Mouse (Mus musculus) layer of hippocampus, adult 18-20 months (tissue): Measurements from ENCODE around the gene Gm11114. TPM values are rescaled to one million over a fixed set of nuclear protein-coding genes. Genes with fewer than 3 reads are reported as not detected.

Source experiments
- DNase-seq, 2 experiments: peaks; one replicate each; pipeline ENCODE4 v3.0.0; 2022; ENCODE audit warnings: low spot score in 2 of 2
- long read RNA-seq: library from polyadenylated mRNA; stranded (forward); transcript quantifications from one replicate; pipeline ENCODE4 v2.0.0, GENCODE M21; 2021
- total RNA-seq, 2 experiments: library from RNA; stranded (reverse); gene quantifications; 2 replicates each; pipeline ENCODE4 v1.2.3; 2021

Gene Gm11114
- not detected for total RNA-seq
- long read RNA-seq = 0 reads

DNA sequence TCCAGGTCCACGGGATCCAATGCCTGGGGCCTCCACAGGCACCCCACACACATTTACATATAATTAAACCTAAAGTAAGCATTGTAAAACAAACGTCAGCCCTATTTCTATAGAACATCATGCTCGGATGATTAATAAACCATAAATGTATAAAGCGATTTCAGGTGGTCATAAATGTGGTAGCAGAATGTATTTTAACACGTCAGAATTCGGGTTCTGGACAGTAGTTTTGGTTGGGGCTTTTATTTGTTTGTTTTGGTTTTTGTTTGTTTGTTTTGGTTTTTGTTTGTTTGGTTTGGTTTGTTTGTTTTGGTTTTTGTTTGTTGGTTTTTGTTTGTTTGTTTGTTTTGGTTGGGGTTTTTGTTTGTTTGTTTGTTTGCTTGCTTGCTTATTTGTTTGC, at the start of gene Gm11114:
TSS of gene Gm11114 (plus strand) at position 301 of the 400 bp plus-strand sequence.
- no peak for DNase-seq

DNA sequence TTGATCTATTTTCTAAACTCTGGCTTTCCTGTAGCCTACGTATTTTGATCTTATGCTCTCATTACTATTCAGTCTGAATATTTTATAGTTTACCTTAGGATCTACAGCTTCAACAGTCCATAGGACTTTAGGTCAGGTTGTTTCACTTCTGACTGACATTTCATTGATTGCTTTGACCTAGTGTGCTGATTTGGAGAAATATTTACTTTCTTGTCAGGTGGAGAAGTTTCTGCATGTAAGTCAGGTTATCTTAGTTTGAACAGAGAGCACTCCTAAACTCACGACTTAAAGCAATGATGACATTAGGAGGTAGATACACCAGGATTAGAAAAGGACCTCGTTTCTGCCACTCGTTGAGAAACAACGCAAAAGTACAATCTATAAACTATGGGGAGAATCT, 45.7 kb upstream of the Gm11114 start:
- DNase-seq = no peak

DNA sequence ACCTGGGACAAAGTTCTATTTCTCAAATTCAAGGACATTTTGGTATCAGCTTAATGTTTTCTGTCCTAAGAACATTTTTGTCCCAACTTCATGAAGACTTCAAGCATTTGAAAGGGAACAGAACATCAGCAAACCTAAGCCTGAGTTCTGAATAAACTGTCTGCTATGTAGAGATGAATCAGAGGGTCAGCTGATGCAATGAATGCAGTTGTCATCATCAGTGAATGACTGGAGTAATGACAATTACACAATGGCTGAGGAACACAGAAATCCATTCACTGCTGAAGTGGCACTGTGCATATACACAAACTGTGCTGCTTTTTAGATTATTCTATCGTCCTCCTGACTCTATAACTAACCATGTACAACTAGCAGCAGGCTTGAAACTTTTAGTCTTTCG, 38.5 kb upstream of the Gm11114 start:
- DNase-seq = peak in 1 of 2 experiments; percentile 1

DNA sequence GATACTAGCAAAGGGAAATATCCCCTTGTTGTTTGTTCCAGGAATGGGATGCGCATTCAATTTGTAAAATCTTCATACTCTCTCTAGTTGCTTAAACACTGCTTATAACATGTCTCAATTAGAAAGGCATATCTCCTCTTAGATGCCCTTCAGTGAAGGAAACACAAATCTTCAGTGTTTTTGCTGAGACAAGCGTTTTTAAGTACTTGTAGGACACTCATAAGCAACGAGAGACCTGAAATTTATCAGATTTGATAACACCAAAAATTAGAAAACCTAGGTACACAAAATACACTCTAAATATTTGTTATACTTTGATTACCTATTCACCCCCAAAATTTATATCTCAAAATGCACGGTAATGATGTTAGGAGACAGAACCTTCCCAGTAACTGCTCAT, 9.7 kb upstream of the Gm11114 start:
- DNase-seq = no peak

DNA sequence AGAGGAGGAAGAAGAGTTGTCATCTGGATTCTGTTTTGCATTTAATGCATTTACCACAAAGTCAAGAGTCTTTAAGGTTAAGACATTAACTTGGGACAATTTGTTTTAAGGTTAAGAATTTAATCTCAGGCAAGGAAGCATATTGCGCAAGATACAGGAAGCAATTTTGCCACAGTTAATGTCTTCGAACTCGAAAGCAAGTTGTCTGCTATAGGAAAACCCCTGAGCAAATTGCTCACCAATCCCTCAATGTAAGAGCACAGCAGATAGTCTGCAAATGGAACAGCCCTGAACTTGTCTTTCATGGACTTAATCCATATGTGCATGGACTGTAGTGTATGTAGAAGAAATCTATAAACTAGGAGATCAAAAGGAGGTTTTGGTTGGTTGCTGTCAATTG, 9.2 kb upstream of the Gm11114 start:
- DNase-seq = no peak

DNA sequence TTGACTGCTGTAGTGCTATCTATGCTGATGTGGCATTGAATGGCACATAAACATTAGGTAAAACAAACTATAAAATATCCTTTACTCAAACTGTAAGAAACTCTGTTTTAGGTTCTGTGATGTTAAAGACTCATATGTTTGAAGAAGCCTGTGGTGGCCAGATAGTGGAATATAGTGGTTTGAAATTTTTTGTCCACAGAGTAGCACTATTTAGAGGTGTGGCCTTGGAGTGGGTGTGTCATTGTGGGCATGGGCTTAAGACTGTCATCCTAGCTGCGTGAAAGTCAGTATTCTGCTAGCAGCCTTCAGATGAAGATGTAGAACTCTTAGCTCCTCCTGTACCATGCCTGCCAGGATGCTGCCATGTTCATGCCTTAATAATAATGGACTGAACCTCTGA, 3.5 kb downstream of the Gm11114 start:
- DNase-seq = no peak

DNA sequence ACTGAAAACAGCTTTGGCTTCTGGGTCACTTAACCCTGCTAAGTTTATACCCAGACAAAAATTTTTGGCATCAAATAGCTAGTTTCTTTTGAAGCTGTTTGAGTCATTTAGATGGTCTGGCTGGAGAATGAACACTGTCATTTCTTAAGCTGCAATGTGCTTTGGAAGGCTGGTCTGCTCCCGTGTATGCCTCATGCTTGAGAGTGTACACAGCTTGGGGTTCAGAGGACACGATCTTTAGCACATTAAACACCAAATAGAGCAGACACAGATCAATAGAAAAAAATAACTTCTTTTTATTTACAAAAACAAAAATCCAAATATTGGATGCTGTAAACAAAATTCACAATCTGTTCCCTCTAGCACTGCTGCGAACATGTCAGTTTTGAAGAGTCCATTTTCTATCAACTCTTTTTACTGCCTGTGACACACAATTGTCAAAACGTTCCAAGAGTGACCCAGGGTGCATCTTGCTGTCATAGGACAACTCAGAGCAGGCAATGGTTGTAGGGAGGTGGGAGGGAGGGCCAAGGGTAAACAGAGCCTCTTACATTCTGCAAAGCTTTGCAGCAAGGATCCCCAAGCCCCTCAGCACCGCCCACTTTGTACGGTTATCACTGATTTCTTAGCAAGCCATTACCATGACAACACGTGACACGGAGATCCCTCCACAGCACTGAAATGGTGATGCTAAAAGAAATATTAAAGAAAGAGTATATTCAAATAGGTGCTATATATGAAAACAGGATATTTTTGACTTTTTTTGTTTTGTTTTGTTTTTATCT, 7.8 kb downstream of the Gm11114 start:
- DNase-seq = no peak

DNA sequence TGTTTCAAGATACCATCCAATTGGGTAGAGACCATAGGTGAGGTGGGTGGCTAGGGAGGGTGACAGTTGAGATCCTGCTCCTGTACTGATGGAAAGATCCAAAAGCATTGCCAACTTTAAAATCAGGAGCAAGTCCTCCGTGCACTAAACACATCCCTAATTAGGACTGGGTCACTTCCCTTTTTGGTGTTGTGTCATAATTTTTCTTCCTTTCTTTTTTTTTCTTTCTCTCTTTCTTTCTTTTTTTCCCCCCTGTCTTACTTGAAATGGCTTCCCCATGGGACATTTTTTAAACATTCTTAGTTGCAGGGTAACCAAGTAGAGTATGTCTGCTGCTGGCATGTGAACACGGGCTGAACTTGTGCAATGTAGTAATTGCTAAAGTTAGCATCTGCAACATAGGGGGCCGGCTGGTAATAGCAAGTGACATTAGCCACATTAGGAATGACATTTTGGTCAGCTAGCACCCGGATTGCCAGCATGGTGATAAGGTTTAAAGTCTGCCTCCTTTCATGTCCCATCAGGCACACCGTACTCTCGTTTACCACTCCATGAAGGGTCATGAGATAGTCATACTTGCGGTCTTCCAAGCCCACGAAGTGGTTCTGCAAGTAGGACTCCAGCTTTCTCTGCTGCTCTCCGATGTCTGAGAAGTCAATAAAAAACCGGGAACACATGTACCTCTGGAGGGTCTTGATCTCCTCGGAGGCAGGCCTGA, 11.7 kb downstream of the Gm11114 start:
- no peak for DNase-seq

DNA sequence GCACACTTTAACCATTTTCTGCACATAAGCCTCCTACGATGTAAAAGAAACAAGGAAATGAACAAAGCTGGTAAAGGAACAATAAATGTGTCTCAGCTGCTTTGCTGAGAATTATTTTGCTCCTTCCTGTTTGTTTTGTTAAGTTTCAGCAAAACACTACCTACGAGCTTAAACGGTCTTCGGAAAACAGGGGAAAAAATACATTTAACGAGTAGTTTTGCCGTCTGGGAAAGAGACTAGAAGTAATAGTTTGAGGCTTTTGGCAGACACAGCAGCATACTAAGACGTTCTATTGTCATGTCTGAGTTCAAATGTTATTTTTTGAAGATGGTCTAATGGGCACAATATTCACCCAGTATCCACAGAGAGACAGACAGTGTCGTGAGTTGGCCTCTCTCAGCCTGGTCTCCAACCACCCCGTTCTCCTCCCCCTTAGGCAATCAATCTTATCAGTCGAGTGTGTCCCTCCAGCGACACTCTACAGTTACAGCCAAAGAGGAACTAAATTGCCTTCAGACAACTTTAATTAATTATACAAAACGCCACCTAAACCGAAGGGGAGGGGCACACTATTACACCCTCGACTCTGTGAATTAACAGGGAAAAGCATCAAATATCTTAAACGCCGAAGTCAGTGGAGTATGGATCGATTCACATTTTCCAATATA, 12.8 kb downstream of the Gm11114 start:
- DNase-seq = no peak

DNA sequence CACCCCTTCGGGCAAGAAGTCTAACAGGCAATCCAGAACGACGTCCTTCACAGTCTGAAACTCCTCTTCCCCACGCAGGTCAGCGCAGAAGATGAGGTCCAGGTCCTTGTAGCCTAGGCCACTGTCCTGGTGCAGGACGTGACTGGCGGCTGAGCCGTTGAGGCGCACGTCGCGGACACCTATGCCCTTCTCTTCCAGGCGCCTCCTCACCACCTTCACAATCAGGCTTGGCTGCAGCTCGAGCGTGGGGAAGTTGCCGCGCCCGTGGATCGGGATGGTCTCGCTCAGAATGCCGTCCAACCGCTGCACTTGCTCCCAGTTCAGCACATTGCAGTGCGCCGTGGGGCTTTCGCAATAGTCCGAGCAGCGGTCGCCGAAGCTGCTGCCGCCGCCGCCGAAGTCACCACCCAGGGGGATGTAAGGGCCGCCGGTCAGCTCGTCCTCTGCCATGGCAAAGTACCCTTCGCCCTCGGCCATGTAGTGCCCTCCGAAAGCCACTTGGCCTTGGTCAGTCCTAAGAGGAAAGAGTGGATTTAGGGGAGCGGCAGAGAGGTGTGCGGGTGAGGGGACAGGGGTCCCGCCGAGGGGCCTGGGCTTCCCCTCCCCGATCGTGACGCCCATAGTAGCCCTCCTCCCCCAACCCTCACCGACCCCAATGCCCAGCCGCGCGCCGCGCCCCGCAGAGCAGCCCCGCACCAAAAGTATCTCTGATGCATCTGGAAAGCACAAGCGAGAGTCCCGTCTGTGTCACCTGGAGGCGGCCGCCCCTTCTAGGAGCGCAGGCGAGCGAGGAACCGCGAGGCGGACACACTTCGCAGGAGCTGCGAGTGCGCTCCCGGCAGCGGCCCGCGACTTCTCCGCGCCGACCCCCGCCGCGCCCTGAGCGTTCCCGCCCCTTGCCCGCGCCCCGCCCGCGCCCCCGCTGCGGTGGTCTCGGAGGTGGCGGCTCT, 14.0 kb downstream of the Gm11114 start:
- DNase-seq = peak in 1 of 2 experiments; percentile 2

DNA sequence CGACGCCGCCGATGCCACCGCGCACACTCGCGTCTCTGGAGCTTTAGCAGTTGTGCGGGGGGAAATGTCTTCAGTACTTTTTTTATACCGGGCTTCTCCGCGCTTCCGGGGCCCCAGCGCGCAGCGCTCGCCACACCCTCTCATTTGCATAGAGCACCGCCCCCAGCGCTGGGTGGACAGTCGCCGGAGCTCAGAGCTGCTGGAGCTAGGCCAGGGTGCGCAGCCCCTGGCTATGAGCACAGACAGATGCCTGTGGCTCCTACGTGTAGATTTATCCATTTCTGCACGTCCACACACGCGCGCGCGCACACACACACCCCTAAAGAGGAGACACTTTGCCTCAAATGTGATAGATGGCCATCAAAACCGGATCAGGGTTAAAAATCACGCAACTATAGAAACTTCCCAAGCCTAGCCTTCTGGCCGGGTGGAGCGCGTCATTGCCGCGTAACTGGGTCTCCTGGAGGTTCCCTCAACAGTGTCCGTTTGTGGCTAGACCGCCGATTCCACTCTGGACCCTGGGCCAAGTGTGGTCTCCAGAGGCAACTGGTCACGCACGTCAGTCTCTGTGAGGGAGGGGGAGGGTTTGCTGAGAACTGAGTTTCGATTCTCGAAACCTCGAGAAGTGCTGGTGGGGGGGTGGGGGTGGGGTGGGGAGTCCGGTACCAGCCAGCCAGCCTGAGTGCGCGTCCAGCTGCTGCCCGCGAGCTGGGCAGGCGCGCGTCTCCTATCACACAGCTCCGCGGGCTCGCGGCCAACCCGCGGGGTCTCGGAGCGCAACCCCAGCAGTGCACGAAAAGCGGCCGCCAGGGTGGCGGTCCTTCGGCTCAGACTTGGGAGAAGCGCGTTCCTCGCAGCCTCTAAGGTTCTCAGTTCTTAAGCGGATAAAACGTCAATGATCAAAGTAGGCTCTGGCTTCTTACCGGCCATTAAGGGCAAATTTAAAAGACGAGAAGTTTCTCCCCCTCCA, 15.0 kb downstream of the Gm11114 start, which contains the start of gene Tent5a:
TSS of gene Tent5a (minus strand) at position 107 of the 970 bp plus-strand sequence.
- peak; percentile 11 to 36 for DNase-seq

DNA sequence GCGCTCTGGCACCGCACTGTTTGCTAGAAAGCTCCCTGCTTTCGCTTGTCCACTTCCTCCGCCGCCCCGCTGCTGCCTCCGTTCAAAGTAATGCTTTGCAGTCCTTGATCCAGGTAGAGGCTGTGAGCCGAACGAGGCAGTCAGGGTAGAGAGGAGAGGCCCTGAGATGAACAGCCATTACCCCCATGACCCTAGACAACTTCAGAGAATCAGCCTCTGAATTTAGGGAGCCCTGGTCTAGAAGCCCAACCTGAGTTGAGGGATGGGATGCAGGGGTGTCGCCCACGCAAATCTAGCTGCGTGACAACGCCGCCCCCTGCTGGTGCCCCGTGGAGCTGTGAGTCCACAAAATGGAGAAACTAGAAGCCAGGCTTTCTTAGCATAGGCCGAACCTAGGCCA, 15.7 kb downstream of the Gm11114 start:
- DNase-seq = peak; percentile 40 to 88

DNA sequence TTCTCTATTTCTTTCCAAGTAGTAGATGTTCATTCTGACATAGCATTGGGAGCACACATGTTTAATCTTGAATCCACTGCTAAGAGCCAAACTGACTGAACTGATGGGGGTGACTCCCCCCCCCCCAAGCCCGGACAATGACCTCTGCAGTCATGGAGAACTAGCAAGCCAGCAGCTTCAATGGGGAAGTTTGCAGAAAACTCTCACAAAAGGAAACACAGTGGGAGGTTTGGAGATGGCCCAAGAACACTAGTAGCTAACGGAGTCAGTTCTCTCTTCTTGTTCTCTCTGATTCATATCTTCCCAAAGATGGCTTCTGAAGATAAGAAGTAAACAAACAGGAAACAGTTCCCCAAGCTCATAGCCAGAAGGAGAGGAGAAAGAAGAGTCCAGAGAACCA, 18.9 kb downstream of the Gm11114 start:
- DNase-seq = no peak

DNA sequence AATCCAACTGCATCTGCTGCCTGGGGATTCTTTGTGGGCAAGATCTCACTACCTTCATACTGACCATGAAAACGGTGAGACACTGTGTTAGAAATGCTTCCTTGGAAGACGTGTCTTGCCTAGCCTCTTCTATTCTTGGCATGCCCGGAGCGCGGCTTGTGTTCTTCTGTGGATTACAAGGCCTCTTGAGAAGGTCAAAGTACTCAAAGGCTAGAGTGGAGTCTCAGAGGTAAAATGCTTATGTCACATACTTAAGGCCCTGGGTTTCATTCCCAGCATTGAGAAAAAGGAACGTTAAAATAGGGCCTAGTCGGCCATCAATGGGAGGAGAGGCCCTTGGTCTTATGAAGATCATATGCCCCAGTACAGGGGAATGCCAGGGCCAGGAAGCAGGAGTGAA, 23.5 kb downstream of the Gm11114 start:
- DNase-seq = no peak

DNA sequence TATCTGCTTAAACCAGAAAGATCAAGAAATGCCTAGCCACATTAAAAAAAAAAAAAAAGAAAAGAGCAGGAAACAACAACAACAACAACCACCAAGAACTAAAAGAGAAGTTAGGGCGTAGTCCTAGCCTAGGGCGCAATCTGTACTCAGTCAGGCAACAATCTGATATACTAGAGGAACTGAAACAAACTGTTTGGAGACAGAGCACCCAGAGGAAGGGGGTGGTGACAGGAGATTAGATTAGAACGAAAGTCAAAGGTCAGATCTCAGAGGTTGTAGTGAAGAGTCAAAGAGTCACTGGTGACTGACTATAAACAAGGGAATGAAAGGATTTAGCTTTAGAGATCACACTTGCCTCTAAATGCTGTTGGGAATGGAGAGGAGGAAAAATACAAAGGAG, 27.7 kb downstream of the Gm11114 start:
- no peak for DNase-seq

DNA sequence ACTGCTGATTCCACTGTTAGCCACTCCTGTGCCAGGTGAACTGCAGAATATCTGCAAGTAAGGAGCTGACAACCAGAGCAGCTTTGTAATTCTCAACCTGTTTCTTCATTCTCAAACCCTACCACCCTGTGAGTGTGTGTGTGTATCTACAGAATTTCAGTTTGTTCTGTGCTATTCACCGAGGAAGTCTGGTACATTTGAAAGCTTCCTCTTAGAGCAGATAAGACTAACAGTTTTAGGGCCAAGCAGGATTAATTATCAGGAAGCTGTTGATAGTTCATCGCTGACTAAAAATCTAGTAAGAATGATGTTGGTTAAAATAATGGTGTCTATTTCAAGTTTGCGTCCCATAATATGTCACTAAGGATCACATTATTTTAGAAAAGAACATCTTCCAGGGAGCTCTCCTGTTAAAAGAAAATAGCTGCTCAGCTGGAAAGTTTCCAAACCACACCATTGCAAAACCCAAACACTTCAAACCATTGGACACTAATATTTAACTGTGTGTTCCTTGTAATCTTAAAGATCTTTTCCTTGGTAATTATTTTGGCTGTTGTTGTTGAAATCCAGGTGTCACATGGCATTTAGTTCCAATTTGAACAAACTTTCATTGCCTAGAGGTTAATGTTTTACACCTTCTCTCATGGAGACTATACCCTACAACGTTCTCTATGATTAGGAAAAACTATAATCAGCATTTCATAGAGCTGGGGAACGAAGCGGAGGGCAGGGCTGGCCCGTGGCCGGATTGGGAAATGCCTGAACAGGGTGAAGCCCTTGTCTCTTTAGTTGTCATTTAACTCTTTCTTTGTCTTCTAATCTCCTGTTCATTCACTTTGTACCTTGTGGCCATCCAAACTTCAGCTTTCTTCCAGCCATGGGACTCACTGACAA, 30.6 kb downstream of the Gm11114 start:
- DNase-seq = no peak

DNA sequence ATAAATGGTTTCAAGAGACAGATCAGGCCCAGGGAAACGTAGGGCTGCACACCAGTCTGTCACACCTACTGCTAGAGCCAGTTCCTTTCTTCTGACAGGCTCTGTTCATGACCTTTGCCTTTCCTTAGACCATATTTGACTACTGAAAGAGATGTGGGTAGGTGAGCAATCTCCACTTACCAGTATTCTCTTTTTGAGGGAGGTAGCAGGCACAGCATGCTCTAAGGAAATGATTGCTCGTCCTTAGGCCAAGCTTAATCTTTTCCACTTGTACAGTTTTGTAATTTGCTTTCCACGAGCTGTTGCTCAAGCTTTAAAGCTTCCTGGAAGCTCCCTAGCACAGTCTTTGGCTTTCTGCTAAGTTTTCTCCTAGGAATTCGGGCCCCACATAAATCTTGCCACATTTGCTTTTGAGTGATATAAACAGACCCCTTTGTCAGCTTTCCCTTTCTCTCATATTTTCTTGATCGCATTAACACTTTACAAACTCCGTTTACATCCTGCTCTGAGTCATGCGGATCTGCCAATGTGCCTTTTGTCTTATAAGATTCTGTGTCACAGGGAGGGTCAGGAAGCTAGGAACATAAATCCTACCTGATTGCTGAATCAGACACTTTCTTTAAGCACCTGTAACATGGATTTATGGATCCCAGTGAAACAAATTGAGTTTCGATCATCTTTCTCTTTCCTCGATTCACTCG, 35.4 kb downstream of the Gm11114 start:
- no peak for DNase-seq

DNA sequence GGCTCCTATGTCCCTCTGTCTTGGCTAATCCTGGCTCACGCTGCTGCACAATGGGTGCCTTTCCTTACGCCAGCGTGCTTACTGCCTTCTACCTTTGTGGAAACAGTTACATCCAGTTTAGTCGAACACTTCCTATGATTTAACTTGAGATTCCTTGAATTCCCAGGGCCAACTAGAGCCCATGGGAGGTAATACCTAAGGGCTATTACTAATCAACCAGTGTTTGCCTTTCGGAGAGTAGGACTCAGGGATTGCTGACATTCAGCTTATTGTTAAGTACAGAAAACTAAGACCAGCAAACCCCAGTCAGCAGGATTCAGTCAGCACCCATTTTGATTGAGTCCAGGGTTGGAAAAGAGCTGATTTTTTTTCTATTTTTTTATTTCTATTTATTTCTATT, 43.0 kb downstream of the Gm11114 start:
- DNase-seq = no peak
